Mouse (Mus musculus) ES-CJ7 (cell line): ENCODE data around the gene Gcm2.

ENCODE experiments used
- DNase-seq: peaks from one replicate; pipeline ENCODE4 v3.0.0; 2011; ENCODE audit warnings: low read depth, low spot score

The Gcm2 gene

GRCm38 (mm10) chr13:41079859-41080258, 31.0 kb downstream of the Gcm2 start:
- no peak for DNase-seq

- peak; percentile 89 for DNase-seq
Measured at GRCm38 (mm10) chr13:41079421-41079780, 31.4 kb downstream of the Gcm2 start, which contains the start of gene Mak. Gene Mak (minus strand): TSS chr13:41079706.

DNA sequence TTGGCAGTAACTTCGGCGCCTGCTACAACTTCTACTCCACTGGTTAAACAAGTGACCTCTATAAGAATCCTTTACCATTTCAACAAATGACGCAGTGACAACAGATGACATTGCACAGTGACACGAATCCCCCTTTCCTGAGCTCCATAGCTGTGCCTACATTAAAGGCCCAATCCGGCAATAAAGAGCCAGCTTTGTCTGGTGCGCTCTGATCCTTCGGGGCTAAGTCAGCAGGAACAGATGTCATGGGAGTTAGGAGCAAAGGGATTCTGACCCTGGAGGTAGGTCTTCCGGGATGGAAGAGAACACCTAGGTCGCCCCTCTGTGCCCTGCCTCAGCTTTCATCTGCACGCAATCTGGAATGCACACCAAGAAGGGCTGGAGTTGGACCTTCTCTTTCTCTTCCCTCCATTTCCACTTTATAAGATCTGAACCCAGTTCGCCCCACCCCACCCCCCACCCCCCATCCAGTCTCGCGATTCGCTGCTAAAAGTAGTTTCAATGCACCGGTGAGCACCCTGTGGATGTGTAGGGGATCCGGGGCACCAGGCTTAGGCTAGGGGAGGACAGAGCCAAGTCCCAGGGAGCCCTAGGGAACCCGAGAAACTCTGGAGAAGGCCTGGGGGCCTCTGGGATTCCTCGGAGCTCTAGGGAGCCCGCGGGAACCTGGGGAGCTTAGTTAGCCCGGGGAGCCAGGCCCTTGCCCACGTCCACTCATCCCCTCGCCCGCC, 32.0 kb downstream of the Gcm2 start:
- peak; percentile 11 for DNase-seq

GRCm38 (mm10) chr13:41077921-41078320, 32.9 kb downstream of the Gcm2 start:
- DNase-seq: no peak

GRCm38 (mm10) chr13:41073819-41074218, 37.0 kb downstream of the Gcm2 start:
- DNase-seq: no peak

DNA sequence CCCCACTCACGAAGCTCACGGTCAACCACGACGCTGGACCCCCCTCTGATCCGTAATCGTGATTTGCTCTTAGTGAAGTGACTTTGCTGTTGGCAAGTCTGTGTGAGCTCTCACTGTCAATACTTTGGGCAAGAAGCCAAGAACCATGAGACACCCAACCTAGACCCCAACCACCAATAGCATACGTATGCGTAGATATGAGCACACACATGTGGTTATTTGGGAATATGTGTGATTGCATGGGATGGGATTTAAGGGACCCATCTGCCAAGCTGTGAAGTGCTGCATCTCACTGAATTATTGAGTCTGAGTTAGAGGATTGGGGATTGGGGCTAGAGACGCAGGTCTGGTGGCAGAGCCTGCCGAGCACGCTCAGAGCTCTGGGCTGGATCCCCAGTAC, 39.2 kb downstream of the Gcm2 start:
- no peak for DNase-seq

- DNase-seq: no peak
Measured at GRCm38 (mm10) chr13:41067618-41068017, 43.2 kb downstream of the Gcm2 start.

DNA sequence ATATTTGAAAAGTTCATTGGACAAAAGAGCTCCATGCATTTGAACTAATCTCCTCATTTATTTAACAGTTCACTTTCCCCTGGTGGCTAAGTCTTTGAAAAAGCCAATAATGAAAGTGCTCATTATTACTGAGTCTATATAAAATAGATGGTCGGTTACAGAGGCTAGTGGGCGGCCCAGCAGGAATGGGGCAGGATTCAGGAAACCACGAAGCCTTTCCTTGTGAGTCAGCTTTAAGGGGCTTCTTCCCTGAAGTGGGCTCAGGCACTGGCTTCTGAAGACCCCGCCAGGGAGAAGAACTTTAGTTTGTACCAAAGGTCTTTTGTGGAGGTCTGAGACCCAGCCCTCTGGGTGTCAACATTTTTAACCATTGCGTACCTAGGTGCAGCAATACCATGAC, 58.9 kb downstream of the Gcm2 start:
- DNase-seq: no peak
